Mouse (Mus musculus) embryonic facial prominence, embryonic 10.5 days (tissue): ENCODE measurements around the gene Cd22. TPM values are rescaled to one million over a fixed set of nuclear protein-coding genes. Genes with fewer than 3 reads are reported as not detected.
A peak's percentile ranks its signal among the peaks of the same experiment; 100 is the strongest.
"Not testable (repeated sequence)": the region's sequence is repeated elsewhere in the genome, so short reads cannot be mapped to it uniquely, and the experiment has no call there.

Experiments
- DNase-seq: peaks from one replicate; pipeline ENCODE4 v3.0.0-alpha.2; 2017; ENCODE audit warnings: low spot score
- H3K27ac ChIP-seq: fragments of 300-500 bp; sonication (generic); replicated peaks from 2 replicates; pipeline ENCODE4 v1.5.1; 2016; ENCODE audit warnings: mild to moderate bottlenecking
- H3K27me3 ChIP-seq: fragments of 300-500 bp; sonication (generic); replicated peaks from 2 replicates; pipeline ENCODE4 v1.6.1; 2016; ENCODE audit warnings: low read depth, mild to moderate bottlenecking; ENCODE audit not compliant: poor library complexity, severe bottlenecking
- H3K36me3 ChIP-seq: fragments of 300-500 bp; sonication (generic); replicated peaks from 2 replicates; pipeline ENCODE4 v1.6.1; 2016; ENCODE audit warnings: mild to moderate bottlenecking, moderate library complexity
- H3K4me1 ChIP-seq: fragments of 300-500 bp; sonication (generic); 2 replicates; pipeline ENCODE4 v1.6.1; 2016
- H3K4me3 ChIP-seq: fragments of 300-500 bp; sonication (generic); 2 replicates; pipeline ENCODE4 v1.5.1; 2016; ENCODE audit warnings: mild to moderate bottlenecking, moderate library complexity
- H3K9me3 ChIP-seq: fragments of 300-500 bp; sonication (generic); 2 replicates; pipeline ENCODE4 v1.6.1; 2016; ENCODE audit warnings: mild to moderate bottlenecking
- WGBS: fragments of 180-500 bp; shearing (Covaris S2); methylation state at CpG from one replicate; pipeline ENCODE4 v1.1.7; 2016; 5-methylcytosine and 5-hydroxymethylcytosine counted together
- polyA plus RNA-seq: library from polyadenylated mRNA; unstranded; fragments of >200 nt; fragmentation: Nextera tagmentation; extraction: Ambion mirVana; gene quantifications from 2 replicates; pipeline ENCODE4 v1.2.1, GENCODE M21; 2016

Cd22 gene
- polyA plus RNA-seq, 1 experiment from 2014 or later = 0.27 TPM

GRCm38 (mm10) chr7:30859290-30859634, 20.9 kb downstream of the Cd22 start:
- peaks cover 9% of the 10 kb centered on the region; the same call in 1 of the 2 replicates for H3K4me1 ChIP-seq
- no peaks in the 10 kb centered on the region; the same call in 1 of the 2 replicates for H3K9me3 ChIP-seq
- no peaks in the 10 kb centered on the region for H3K36me3 ChIP-seq
- no peak overlapping the region for H3K4me3 ChIP-seq
- H3K27ac ChIP-seq = no peak overlapping the region
- peak; percentile 81 for DNase-seq
- peaks cover 26% of the 10 kb centered on the region for H3K27me3 ChIP-seq

GRCm38 (mm10) chr7:30857746-30858145, 22.4 kb downstream of the Cd22 start:
- DNase-seq = no peak
- 74% methylated on average over 1 of the region's 1 CpGs for WGBS
- Histone ChIP-seq H3K27ac (no peak overlapping the region), H3K27me3 (peaks cover 26% of the 10 kb centered on the region), H3K9me3 (no peaks in the 10 kb centered on the region; the same call in 1 of the 2 replicates), H3K36me3 (no peaks in the 10 kb centered on the region), H3K4me3 (no peak overlapping the region), H3K4me1 (peaks cover 9% of the 10 kb centered on the region; the same call in 1 of the 2 replicates)

GRCm38 (mm10) chr7:30856078-30856477, 24.1 kb downstream of the Cd22 start, which contains the start of gene Ffar3:
Gene Ffar3, minus strand, starts transcription at chr7:30856178.
- 85% methylated on average over 6 of the region's 6 CpGs for WGBS

GRCm38 (mm10) chr7:30851421-30851820, 28.7 kb downstream of the Cd22 start:
- H3K9me3 ChIP-seq = no peaks in the 10 kb centered on the region
- 80% methylated on average over 1 of the region's 1 CpGs for WGBS
- no peak overlapping the region for H3K4me3 ChIP-seq
- no peak for DNase-seq
- no peak overlapping the region for H3K27ac ChIP-seq
- no peaks in the 10 kb centered on the region for H3K36me3 ChIP-seq
- 0 out of 2 replicates have a peak, but pooled peaks cover 2% of the 10 kb centered on the region for H3K4me1 ChIP-seq
- peaks cover 16% of the 10 kb centered on the region; the same call in 1 of the 2 replicates for H3K27me3 ChIP-seq

More at GRCm38 (mm10) chr7:30856078-30856477, 24.1 kb downstream of the Cd22 start, which contains the start of gene Ffar3:
- H3K9me3 ChIP-seq = no peaks in the 10 kb centered on the region
- no peak within 1 kb of the TSS for H3K27ac ChIP-seq
- no peak within 1 kb of the TSS for H3K4me3 ChIP-seq
- no peak for DNase-seq
- H3K27me3 ChIP-seq = peaks cover 23% of the 10 kb centered on the region
- peaks cover 9% of the 10 kb centered on the region; the same call in 1 of the 2 replicates for H3K4me1 ChIP-seq
- H3K36me3 ChIP-seq = no peaks in the 10 kb centered on the region

- H3K4me1 ChIP-seq = peaks cover 17% of the 10 kb centered on the region
- H3K27me3 ChIP-seq = no peaks in the 10 kb centered on the region
- no peak for DNase-seq
- 87% methylated on average over 6 of the region's 6 CpGs for WGBS
- H3K36me3 ChIP-seq = no peaks in the 10 kb centered on the region
- H3K27ac ChIP-seq = no peak overlapping the region
- H3K4me3 ChIP-seq = no peak overlapping the region
- no peaks in the 10 kb centered on the region for H3K9me3 ChIP-seq
These were observed 32.2 kb downstream of the Cd22 start for GRCm38 (mm10) chr7:30847934-30848333.

GRCm38 (mm10) chr7:30847386-30847785, 32.8 kb downstream of the Cd22 start:
- no peak for DNase-seq

GRCm38 (mm10) chr7:30846505-30847053, 33.6 kb downstream of the Cd22 start:
- no peaks in the 10 kb centered on the region for H3K9me3 ChIP-seq
- H3K27ac ChIP-seq = no peak overlapping the region
- DNase-seq = no peak
- no peaks in the 10 kb centered on the region for H3K27me3 ChIP-seq
- 68% methylated on average over 2 of the region's 2 CpGs for WGBS
- H3K4me1 ChIP-seq = peaks cover 17% of the 10 kb centered on the region
- H3K4me3 ChIP-seq = no peak overlapping the region
- H3K36me3 ChIP-seq = no peaks in the 10 kb centered on the region

More at GRCm38 (mm10) chr7:30847386-30847785, 32.8 kb downstream of the Cd22 start:
- Histone ChIP-seq H3K27ac (no peak overlapping the region), H3K4me1 (peaks cover 17% of the 10 kb centered on the region), H3K4me3 (no peak overlapping the region), H3K36me3 (no peaks in the 10 kb centered on the region), H3K9me3 (no peaks in the 10 kb centered on the region), H3K27me3 (no peaks in the 10 kb centered on the region)
- WGBS = 85% methylated on average over 5 of the region's 5 CpGs

GRCm38 (mm10) chr7:30844676-30845297, 35.4 kb downstream of the Cd22 start:
- Histone ChIP-seq H3K9me3 (no peaks in the 10 kb centered on the region), H3K27ac (no peak overlapping the region), H3K4me3 (no peak overlapping the region), H3K36me3 (no peaks in the 10 kb centered on the region), H3K4me1 (peaks cover 17% of the 10 kb centered on the region), H3K27me3 (no peaks in the 10 kb centered on the region)
- 45% methylated on average over 7 of the region's 7 CpGs for WGBS
- DNase-seq = no peak

- H3K27me3 ChIP-seq = no peaks in the 10 kb centered on the region
- no peaks in the 10 kb centered on the region for H3K36me3 ChIP-seq
- no peak overlapping the region for H3K4me3 ChIP-seq
- 86% methylated on average over 5 of the region's 5 CpGs for WGBS
- H3K27ac ChIP-seq = no peak overlapping the region
- DNase-seq = no peak
- H3K4me1 ChIP-seq = peaks cover 17% of the 10 kb centered on the region
- no peaks in the 10 kb centered on the region for H3K9me3 ChIP-seq
These were observed 38.0 kb downstream of the Cd22 start for GRCm38 (mm10) chr7:30842092-30842491.

- H3K4me1 ChIP-seq = peaks cover 15% of the 10 kb centered on the region
- H3K36me3 ChIP-seq = no peaks in the 10 kb centered on the region
- H3K9me3 ChIP-seq = no peaks in the 10 kb centered on the region
- WGBS = 82% methylated on average over 4 of the region's 4 CpGs
- H3K4me3 ChIP-seq = no peak overlapping the region
- H3K27me3 ChIP-seq = no peaks in the 10 kb centered on the region
- no peak overlapping the region for H3K27ac ChIP-seq
- no peak for DNase-seq
These were observed 38.8 kb downstream of the Cd22 start for GRCm38 (mm10) chr7:30841379-30841778.

- no peak overlapping the region for H3K4me3 ChIP-seq
- H3K36me3 ChIP-seq = no peaks in the 10 kb centered on the region
- no peaks in the 10 kb centered on the region for H3K9me3 ChIP-seq
- DNase-seq = no peak
- H3K27me3 ChIP-seq = no peaks in the 10 kb centered on the region
- H3K27ac ChIP-seq = no peak overlapping the region
- peaks cover 15% of the 10 kb centered on the region for H3K4me1 ChIP-seq
- 89% methylated on average over 3 of the region's 3 CpGs for WGBS
These were observed 39.8 kb downstream of the Cd22 start for GRCm38 (mm10) chr7:30840306-30840705.

GRCm38 (mm10) chr7:30837277-30837676, 42.9 kb downstream of the Cd22 start:
- no peak for DNase-seq
- Histone ChIP-seq H3K4me1 (no peaks in the 10 kb centered on the region), H3K27me3 (no peaks in the 10 kb centered on the region), H3K4me3 (no peak overlapping the region), H3K36me3 (no peaks in the 10 kb centered on the region), H3K27ac (no peak overlapping the region), H3K9me3 (no peaks in the 10 kb centered on the region)

GRCm38 (mm10) chr7:30832684-30833083, 47.5 kb downstream of the Cd22 start:
- not testable (repeated sequence) for H3K4me1 ChIP-seq, H3K36me3 ChIP-seq, H3K27me3 ChIP-seq, H3K4me3 ChIP-seq, H3K27ac ChIP-seq, H3K9me3 ChIP-seq, DNase-seq
- WGBS = 37% methylated on average over 11 of the region's 11 CpGs
